Mouse (Mus musculus) spleen, adult 2 months (tissue): ENCODE measurements around the gene Slc25a45.

ENCODE experiments used
- CTCF ChIP-seq: fragments of 200-500 bp; IDR thresholded peaks from 2 replicates; pipeline ENCODE4 v1.5.1; 2011; ENCODE audit warnings: mild to moderate bottlenecking, inconsistent platforms; ENCODE audit not compliant: insufficient read depth, insufficient read length, insufficient replicate concordance; ENCODE audit errors: extremely low read depth
- POLR2A ChIP-seq: fragments of 200-500 bp; IDR thresholded peaks from 2 replicates; pipeline ENCODE4 v1.6.1; 2011; ENCODE audit warnings: low read depth, low read length, inconsistent platforms

GRCm38 (mm10) chr19:5894002-5894678 lies 16.5 kb downstream of the Slc25a45 start, which contains the start of gene Tigd3:
- TF ChIP-seq CTCF (no peak), POLR2A (no peak)
